Mouse (Mus musculus): ENCODE results near the gene Slc6a11.

DNA sequence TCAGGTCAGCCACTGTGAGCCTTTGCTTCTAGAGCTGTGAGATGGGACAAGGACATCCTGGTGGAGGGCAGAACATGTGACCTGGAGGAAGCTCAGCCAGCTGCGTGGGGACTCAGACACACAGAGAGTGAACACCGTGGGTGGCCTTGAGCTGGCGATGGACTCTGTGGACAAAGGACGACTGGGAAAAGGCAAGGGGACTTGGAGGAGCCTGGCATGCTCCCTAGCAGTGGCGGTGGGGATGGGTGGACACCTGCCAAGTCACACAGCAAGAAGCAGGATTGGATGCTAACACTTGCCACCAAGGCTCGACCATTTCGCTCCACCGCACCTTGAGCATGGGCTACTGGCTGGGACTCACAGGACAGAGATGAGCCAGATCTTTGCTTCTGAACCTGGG, 57.8 kb downstream of the Slc6a11 start:
- TF ChIP-seq UBTF (IDR thresholded peaks at IDR 0.05; ENCODE audit: borderline replicate concordance, insufficient read depth, low read depth, low read length), result no peak
- no peak for TF ChIP-seq CHD1 (IDR thresholded peaks at IDR 0.05; ENCODE audit: low read depth, low read length)
- TF ChIP-seq EP300 (IDR thresholded peaks at IDR 0.05; ENCODE audit: low read depth in 1 of 2, low read length in 2 of 2), result no peak

Data from MEL (cell line).